Mouse (Mus musculus): ENCODE data around the gene Uso1. TPM values are rescaled to one million over a fixed set of nuclear protein-coding genes. Genes with fewer than 3 reads are reported as not detected.

Gene Uso1
- polyA plus RNA-seq, 1 experiment from 2014 or later: 38.4 TPM

Other genes starting within 250 kb of the Uso1 start
- gene Rchy1, start 174.9 kb upstream of the Uso1 start, polyA plus RNA-seq (2015; fragmentation: Nextera tagmentation; extraction: Ambion mirVana): 70.8 and 76.9 TPM in 2 replicates
- not detected in 2 replicates for gene Odaph, start 150.5 kb upstream of the Uso1 start, polyA plus RNA-seq (2015; fragmentation: Nextera tagmentation; extraction: Ambion mirVana)
- 14.6 and 19.7 TPM in 2 replicates for gene Cdkl2, start 94.1 kb upstream of the Uso1 start, polyA plus RNA-seq (2015; fragmentation: Nextera tagmentation; extraction: Ambion mirVana)
- 376 and 385 TPM in 2 replicates for gene G3bp2, start 54.2 kb upstream of the Uso1 start, polyA plus RNA-seq (2015; fragmentation: Nextera tagmentation; extraction: Ambion mirVana)
- gene U90926, start 77.5 kb downstream of the Uso1 start, polyA plus RNA-seq (2015; fragmentation: Nextera tagmentation; extraction: Ambion mirVana): not detected in 2 replicates
- 0.61 and 0.84 TPM in 2 replicates for gene Ppef2, start 118.3 kb downstream of the Uso1 start, polyA plus RNA-seq (2015; fragmentation: Nextera tagmentation; extraction: Ambion mirVana)
- 13.7 and 22.1 TPM in 2 replicates for gene Naaa, start 140.2 kb downstream of the Uso1 start, polyA plus RNA-seq (2015; fragmentation: Nextera tagmentation; extraction: Ambion mirVana)
- 29.1 and 32.5 TPM in 2 replicates for gene Sdad1, start 172.5 kb downstream of the Uso1 start, polyA plus RNA-seq (2015; fragmentation: Nextera tagmentation; extraction: Ambion mirVana)
- gene Cxcl9, start 190.1 kb downstream of the Uso1 start, polyA plus RNA-seq (2015; fragmentation: Nextera tagmentation; extraction: Ambion mirVana): not detected in 2 replicates
- 4.3 and 6.3 TPM in 2 replicates for gene Art3, start 193.9 kb downstream of the Uso1 start, polyA plus RNA-seq (2015; fragmentation: Nextera tagmentation; extraction: Ambion mirVana)
- gene Cxcl10, start 211.0 kb downstream of the Uso1 start, polyA plus RNA-seq (2015; fragmentation: Nextera tagmentation; extraction: Ambion mirVana): 0.16 and 0.32 TPM in 2 replicates

Data from midbrain, embryonic 16.5 days (tissue).